In the genomic region with DNA sequence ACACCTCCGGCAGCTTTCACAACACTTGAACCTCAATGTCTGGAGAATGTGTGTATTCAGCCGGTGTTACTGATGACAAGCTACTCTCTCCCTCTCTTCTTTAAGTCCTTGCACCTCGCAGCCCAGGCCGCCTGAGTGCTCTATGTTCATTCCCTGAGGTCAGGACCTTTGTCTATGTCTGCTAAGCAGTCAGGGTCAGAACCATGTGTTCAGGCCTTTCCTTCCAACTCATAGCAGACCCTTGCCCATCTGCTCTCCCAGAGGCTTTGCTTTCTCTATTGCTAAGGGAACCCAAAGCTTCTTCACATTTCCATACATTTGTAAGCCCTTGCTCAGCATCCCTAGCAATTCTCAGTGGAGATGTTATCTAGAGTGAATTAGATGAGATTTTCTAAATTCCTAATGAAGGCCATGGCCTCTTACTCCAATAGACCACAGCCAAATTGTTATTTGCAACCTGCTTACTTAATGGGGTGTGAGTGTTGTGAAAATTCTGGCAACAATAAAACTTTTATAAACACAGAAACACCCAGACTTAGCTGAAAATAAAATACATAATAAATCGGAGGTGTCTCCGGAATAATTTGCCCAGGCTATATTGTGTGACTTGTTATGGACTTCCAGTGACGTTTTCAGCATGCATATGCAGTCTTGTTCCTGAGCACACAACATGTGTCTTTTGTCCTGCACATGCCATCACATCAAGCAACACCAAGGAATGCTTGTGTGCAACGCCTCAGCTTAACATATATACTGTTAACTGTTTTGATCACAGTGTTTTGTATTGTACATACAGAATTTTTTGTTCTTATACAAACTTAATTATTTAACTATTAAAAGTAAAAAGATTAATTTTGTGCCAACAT, we compare ENCODE assay signal across 17 mouse cellular contexts.
"Had no signal": no experiment of that assay in that cellular context is flagged by ENCODE, and none has a peak within 500 bp of the region (broad histone marks: within the 10 kb centered on the region; RNA-seq: fewer than 3 reads in every experiment).

No protein-coding gene starts in this region.

- H3K27ac ChIP-seq: kidney, embryonic 15.5 days; left cerebral cortex, adult 2 months; liver, embryonic 13.5 days; midbrain, embryonic 12.5 days; midbrain, embryonic 15.5 days; neural tube, embryonic 13.5 days; stomach, embryonic 15.5 days had no signal

- H3K9ac ChIP-seq: kidney, embryonic 15.5 days; liver, embryonic 13.5 days; midbrain, embryonic 12.5 days; midbrain, embryonic 15.5 days; neural tube, embryonic 13.5 days; stomach, embryonic 15.5 days had no signal

- H3K9me3 ChIP-seq: kidney, embryonic 15.5 days; liver, embryonic 13.5 days; midbrain, embryonic 12.5 days; midbrain, embryonic 15.5 days; neural tube, embryonic 13.5 days; stomach, embryonic 15.5 days had no signal

- DNase-seq: kidney, adult 8-10 months; kidney, postnatal 10 days; kidney, postnatal 36 days; layer of hippocampus, postnatal 36 days; liver, embryonic 13.5 days; retina, postnatal 1 day; right cerebral cortex, postnatal 25 days; spleen, adult 18-20 months; thymus, postnatal 25 days had no signal

- ATAC-seq: lung, postnatal 0 days; midbrain, embryonic 15.5 days had no signal

- H3K4me2 ChIP-seq: kidney, embryonic 15.5 days; liver, embryonic 13.5 days; midbrain, embryonic 12.5 days; midbrain, embryonic 15.5 days; neural tube, embryonic 13.5 days; stomach, embryonic 15.5 days had no signal

- H3K27me3 ChIP-seq: kidney, embryonic 15.5 days; liver, embryonic 13.5 days; midbrain, embryonic 12.5 days; midbrain, embryonic 15.5 days; neural tube, embryonic 13.5 days; stomach, embryonic 15.5 days had no signal

- H3K4me3 ChIP-seq: kidney, embryonic 15.5 days; left cerebral cortex, adult 2 months; liver, embryonic 13.5 days; midbrain, embryonic 12.5 days; midbrain, embryonic 15.5 days; myocyte; neural tube, embryonic 13.5 days; stomach, embryonic 15.5 days had no signal

- H3K4me1 ChIP-seq: kidney, embryonic 15.5 days; liver, embryonic 13.5 days; midbrain, embryonic 12.5 days; midbrain, embryonic 15.5 days; neural tube, embryonic 13.5 days; stomach, embryonic 15.5 days had no signal

- H3K36me3 ChIP-seq: kidney, embryonic 15.5 days; liver, embryonic 13.5 days; midbrain, embryonic 12.5 days; midbrain, embryonic 15.5 days; neural tube, embryonic 13.5 days; stomach, embryonic 15.5 days had no signal
